Mouse (Mus musculus) limb, embryonic 12.5 days (tissue): ENCODE measurements around the gene Gga3. TPM values are rescaled to one million over a fixed set of nuclear protein-coding genes. Genes with fewer than 3 reads are reported as not detected.
A peak's percentile ranks its signal among the peaks of the same experiment; 100 is the strongest.

Experiments used
- ATAC-seq: fragments of 200-750 bp; cut with Nextera tagmentation; 2 replicates; pipeline ENCODE4 v1.8.0; 2017; ENCODE audit warnings: low read depth, moderate TSS enrichment; ENCODE audit not compliant: insufficient number of reproducible peaks, insufficient read depth, low FRiP score, low TSS enrichment
- H3K27ac ChIP-seq: fragments of 300-500 bp; sonication (generic); 2 replicates; pipeline ENCODE4 v1.5.1; 2016; ENCODE audit warnings: mild to moderate bottlenecking, moderate library complexity
- H3K27me3 ChIP-seq: fragments of 300-500 bp; sonication (generic); 2 replicates; pipeline ENCODE4 v1.6.1; 2016; ENCODE audit warnings: mild to moderate bottlenecking, moderate library complexity
- H3K36me3 ChIP-seq: fragments of 300-500 bp; sonication (generic); 2 replicates; pipeline ENCODE4 v1.6.1; 2016; ENCODE audit warnings: mild to moderate bottlenecking, moderate library complexity
- H3K4me1 ChIP-seq: fragments of 300-500 bp; sonication (generic); replicated peaks from 2 replicates; pipeline ENCODE4 v1.6.1; 2016
- H3K4me2 ChIP-seq: fragments of 300-500 bp; sonication (generic); 2 replicates; pipeline ENCODE4 v1.6.1; 2016; ENCODE audit warnings: mild to moderate bottlenecking, moderate library complexity
- H3K4me3 ChIP-seq: fragments of 300-500 bp; sonication (generic); replicated peaks from 2 replicates; pipeline ENCODE4 v1.5.1; 2016; ENCODE audit warnings: mild to moderate bottlenecking
- H3K9ac ChIP-seq: fragments of 300-500 bp; sonication (generic); replicated peaks from 2 replicates; pipeline ENCODE4 v1.6.1; 2016; ENCODE audit warnings: mild to moderate bottlenecking, moderate library complexity
- H3K9me3 ChIP-seq: fragments of 300-500 bp; sonication (generic); 2 replicates; pipeline ENCODE4 v1.6.1; 2016; ENCODE audit warnings: mild to moderate bottlenecking, moderate library complexity
- WGBS: fragments of 180-500 bp; shearing (Covaris S2); methylation state at CpG from one replicate; pipeline ENCODE4 v1.1.7; 2016; 5-methylcytosine and 5-hydroxymethylcytosine counted together
- polyA plus RNA-seq: library from polyadenylated mRNA; unstranded; fragments of >200 nt; fragmentation: Nextera tagmentation; extraction: Ambion mirVana; gene quantifications from 2 replicates; pipeline ENCODE4 v1.2.1, GENCODE M21; 2016

The Gga3 gene
- polyA plus RNA-seq, 1 experiment from 2014 or later, result 20.3 TPM

- 57% methylated on average over 14 of the region's 14 CpGs for WGBS
- Histone ChIP-seq H3K9ac (no peak overlapping the region), H3K4me1 (no peaks in the 10 kb centered on the region), H3K4me2 (no peak overlapping the region), H3K9me3 (no peaks in the 10 kb centered on the region), H3K27ac (no peak overlapping the region), H3K27me3 (no peaks in the 10 kb centered on the region), H3K36me3 (peaks cover 26% of the 10 kb centered on the region), H3K4me3 (no peak overlapping the region)
- no peak for ATAC-seq
Observed at GRCm38 (mm10) chr11:115640978-115641663, 37.3 kb upstream of the Gga3 start.

GRCm38 (mm10) chr11:115640311-115640828 is 36.5 kb upstream of the Gga3 start:
- no peak overlapping the region for H3K4me3 ChIP-seq
- H3K27me3 ChIP-seq, result no peaks in the 10 kb centered on the region
- H3K9ac ChIP-seq, result no peak overlapping the region
- H3K4me2 ChIP-seq, result no peak overlapping the region
- 86% methylated on average over 3 of the region's 4 CpGs for WGBS
- no peak for ATAC-seq
- no peaks in the 10 kb centered on the region for H3K4me1 ChIP-seq
- peaks cover 20% of the 10 kb centered on the region for H3K36me3 ChIP-seq
- H3K9me3 ChIP-seq, result no peaks in the 10 kb centered on the region
- no peak overlapping the region for H3K27ac ChIP-seq

GRCm38 (mm10) chr11:115639540-115639939 is 35.7 kb upstream of the Gga3 start:
- peaks cover 17% of the 10 kb centered on the region for H3K36me3 ChIP-seq
- no peak overlapping the region for H3K4me3 ChIP-seq
- H3K4me2 ChIP-seq, result no peak overlapping the region
- WGBS, result 73% methylated on average over 4 of the region's 4 CpGs
- no peaks in the 10 kb centered on the region for H3K4me1 ChIP-seq
- H3K27me3 ChIP-seq, result no peaks in the 10 kb centered on the region
- ATAC-seq, result no peak
- no peaks in the 10 kb centered on the region for H3K9me3 ChIP-seq
- H3K9ac ChIP-seq, result no peak overlapping the region
- 0 out of 2 replicates have a peak overlapping the region, but pooled peaks have one; percentile 12 for H3K27ac ChIP-seq

GRCm38 (mm10) chr11:115638498-115639409 is 34.9 kb upstream of the Gga3 start:
- ATAC-seq, result no peak
- Histone ChIP-seq H3K27me3 (no peaks in the 10 kb centered on the region), H3K9ac (0 out of 2 replicates have a peak overlapping the region, but pooled peaks have one; percentile 12), H3K4me1 (no peaks in the 10 kb centered on the region), H3K4me2 (no peak overlapping the region), H3K27ac (0 out of 2 replicates have a peak overlapping the region, but pooled peaks have one; percentile 12), H3K4me3 (no peak overlapping the region), H3K9me3 (no peaks in the 10 kb centered on the region), H3K36me3 (peaks cover 11% of the 10 kb centered on the region)
- 69% methylated on average over 5 of the region's 5 CpGs for WGBS

- ATAC-seq, result no peak
- no peaks in the 10 kb centered on the region for H3K27me3 ChIP-seq
- 68% methylated on average over 3 of the region's 3 CpGs for WGBS
Observed at GRCm38 (mm10) chr11:115636960-115637359, 33.1 kb upstream of the Gga3 start.

GRCm38 (mm10) chr11:115635484-115635883 is 31.6 kb upstream of the Gga3 start:
- Histone ChIP-seq H3K4me3 (no peak overlapping the region), H3K9me3 (no peaks in the 10 kb centered on the region), H3K36me3 (no peaks in the 10 kb centered on the region), H3K27ac (no peak overlapping the region), H3K9ac (no peak overlapping the region), H3K4me1 (no peaks in the 10 kb centered on the region), H3K4me2 (no peak overlapping the region), H3K27me3 (no peaks in the 10 kb centered on the region)
- 70% methylated on average over 8 of the region's 8 CpGs for WGBS
- no peak for ATAC-seq

More at GRCm38 (mm10) chr11:115636960-115637359, 33.1 kb upstream of the Gga3 start:
- Histone ChIP-seq H3K9ac (no peak overlapping the region), H3K9me3 (no peaks in the 10 kb centered on the region), H3K36me3 (no peaks in the 10 kb centered on the region), H3K4me3 (no peak overlapping the region), H3K4me1 (no peaks in the 10 kb centered on the region), H3K27ac (no peak overlapping the region), H3K4me2 (no peak overlapping the region)

GRCm38 (mm10) chr11:115635041-115635440 is 31.2 kb upstream of the Gga3 start:
- WGBS, result 86% methylated on average over 8 of the region's 8 CpGs
- no peaks in the 10 kb centered on the region for H3K27me3 ChIP-seq
- H3K4me2 ChIP-seq, result no peak overlapping the region
- no peaks in the 10 kb centered on the region for H3K36me3 ChIP-seq
- H3K9me3 ChIP-seq, result no peaks in the 10 kb centered on the region
- H3K4me3 ChIP-seq, result no peak overlapping the region
- H3K9ac ChIP-seq, result no peak overlapping the region
- no peaks in the 10 kb centered on the region for H3K4me1 ChIP-seq
- ATAC-seq, result no peak
- H3K27ac ChIP-seq, result no peak overlapping the region

GRCm38 (mm10) chr11:115634109-115634508 is 30.3 kb upstream of the Gga3 start:
- H3K9me3 ChIP-seq, result no peaks in the 10 kb centered on the region
- no peak overlapping the region for H3K9ac ChIP-seq
- 76% methylated on average over 3 of the region's 4 CpGs for WGBS
- no peak overlapping the region for H3K27ac ChIP-seq
- no peak overlapping the region for H3K4me2 ChIP-seq
- no peaks in the 10 kb centered on the region for H3K4me1 ChIP-seq
- H3K36me3 ChIP-seq, result no peaks in the 10 kb centered on the region
- no peak overlapping the region for H3K4me3 ChIP-seq
- ATAC-seq, result no peak
- H3K27me3 ChIP-seq, result no peaks in the 10 kb centered on the region

- no peak overlapping the region for H3K27ac ChIP-seq
- no peak overlapping the region for H3K4me3 ChIP-seq
- no peaks in the 10 kb centered on the region for H3K4me1 ChIP-seq
- no peak overlapping the region for H3K9ac ChIP-seq
- H3K9me3 ChIP-seq, result no peaks in the 10 kb centered on the region
- WGBS, result 84% methylated on average over 10 of the region's 10 CpGs
- no peaks in the 10 kb centered on the region for H3K27me3 ChIP-seq
- H3K36me3 ChIP-seq, result no peaks in the 10 kb centered on the region
- H3K4me2 ChIP-seq, result no peak overlapping the region
- no peak for ATAC-seq
Observed at GRCm38 (mm10) chr11:115632862-115633261, 29.0 kb upstream of the Gga3 start.

- Histone ChIP-seq H3K9ac (no peak overlapping the region), H3K27me3 (no peaks in the 10 kb centered on the region)
- 75% methylated on average over 7 of the region's 7 CpGs for WGBS
Observed at GRCm38 (mm10) chr11:115632247-115632646, 28.4 kb upstream of the Gga3 start.

GRCm38 (mm10) chr11:115631505-115631890 is 27.6 kb upstream of the Gga3 start:
- H3K4me1 ChIP-seq, result peaks cover 8% of the 10 kb centered on the region; the same call in 1 of the 2 replicates
- no peaks in the 10 kb centered on the region for H3K27me3 ChIP-seq
- WGBS, result 22% methylated on average over 3 of the region's 3 CpGs
- no peak overlapping the region for H3K4me3 ChIP-seq
- no peaks in the 10 kb centered on the region for H3K36me3 ChIP-seq
- no peak for ATAC-seq
- no peaks in the 10 kb centered on the region for H3K9me3 ChIP-seq
- H3K9ac ChIP-seq, result no peak overlapping the region
- no peak overlapping the region for H3K4me2 ChIP-seq
- H3K27ac ChIP-seq, result no peak overlapping the region

More at GRCm38 (mm10) chr11:115632247-115632646, 28.4 kb upstream of the Gga3 start:
- H3K9me3 ChIP-seq, result no peaks in the 10 kb centered on the region
- no peak for ATAC-seq
- no peaks in the 10 kb centered on the region for H3K36me3 ChIP-seq
- peaks cover 3% of the 10 kb centered on the region; the same call in 1 of the 2 replicates for H3K4me1 ChIP-seq
- no peak overlapping the region for H3K27ac ChIP-seq
- H3K4me2 ChIP-seq, result no peak overlapping the region
- no peak overlapping the region for H3K4me3 ChIP-seq
